Mouse (Mus musculus) liver, postnatal 0 days (tissue): ENCODE measurements around the gene Ing3. TPM values are rescaled to one million over a fixed set of nuclear protein-coding genes. Genes with fewer than 3 reads are reported as not detected.

Experiments
- ATAC-seq: fragments of 200-750 bp; cut with Nextera tagmentation; 2 replicates; pipeline ENCODE4 v1.8.0; 2017; ENCODE audit warnings: mild to moderate bottlenecking, moderate library complexity
- DNase-seq: peaks from one replicate; pipeline ENCODE4 v3.0.0-alpha.2; 2016
- H3K27ac ChIP-seq: fragments of 300-500 bp; sonication (generic); 2 replicates; pipeline ENCODE4 v1.5.1; 2014; ENCODE audit warnings: antibody characterized with exemption, moderate library complexity, mild to moderate bottlenecking, low read depth
- H3K27me3 ChIP-seq: fragments of 300-500 bp; sonication (generic); 2 replicates; pipeline ENCODE4 v1.6.1; 2014; ENCODE audit warnings: low read length, control low read depth, mixed read lengths; ENCODE audit not compliant: insufficient read depth
- H3K36me3 ChIP-seq: fragments of 300-500 bp; sonication (generic); replicated peaks from 2 replicates; pipeline ENCODE4 v1.6.1; 2014; ENCODE audit warnings: mild to moderate bottlenecking, control low read depth, low read length, moderate library complexity, mixed read lengths; ENCODE audit not compliant: insufficient read depth
- H3K4me1 ChIP-seq: fragments of 300-500 bp; sonication (generic); 2 replicates; pipeline ENCODE4 v1.6.1; 2014; ENCODE audit warnings: antibody characterized with exemption, mild to moderate bottlenecking, control low read depth; ENCODE audit not compliant: insufficient read depth
- H3K4me2 ChIP-seq: fragments of 300-500 bp; sonication (generic); 2 replicates; pipeline ENCODE4 v1.6.1; 2014; ENCODE audit warnings: low read depth, mild to moderate bottlenecking, low read length, moderate library complexity, mixed read lengths
- H3K4me3 ChIP-seq: fragments of 300-500 bp; sonication (generic); 2 replicates; pipeline ENCODE4 v1.5.1; 2014; ENCODE audit warnings: low read depth, low read length
- H3K9ac ChIP-seq: fragments of 300-500 bp; sonication (generic); replicated peaks from 2 replicates; pipeline ENCODE4 v1.6.1; 2014; ENCODE audit warnings: mild to moderate bottlenecking, moderate library complexity
- H3K9me3 ChIP-seq: fragments of 300-500 bp; sonication (generic); 2 replicates; pipeline ENCODE4 v1.6.1; 2016; ENCODE audit warnings: mild to moderate bottlenecking, control low read depth, low read length, mixed read lengths
- CTCF ChIP-seq: sonication (generic); IDR thresholded peaks from 2 replicates; pipeline ENCODE4 v1.5.1; 2016; ENCODE audit warnings: antibody characterized with exemption, low read depth
- EP300 ChIP-seq: IDR thresholded peaks from 2 replicates; pipeline ENCODE4 v1.6.1; 2016; ENCODE audit warnings: antibody characterized with exemption, low read depth, mild to moderate bottlenecking
- WGBS: fragments of 180-500 bp; shearing (Covaris S2); extraction: QIAGEN DNeasy Blood & Tissue Kit; methylation state at CpG from one replicate; pipeline ENCODE4 v1.1.7; 2014; ENCODE audit not compliant: insufficient replicate concordance; 5-methylcytosine and 5-hydroxymethylcytosine counted together
- polyA plus RNA-seq: library from polyadenylated mRNA; unstranded; fragments of >200 nt; fragmentation: Nextera tagmentation; extraction: Ambion mirVana; gene quantifications from 2 replicates; pipeline ENCODE4 v1.2.1, GENCODE M21; 2015

The Ing3 gene
- polyA plus RNA-seq, 1 experiment from 2014 or later = 15.0 TPM

GRCm38 (mm10) chr6:21999025-21999424, 49.7 kb downstream of the Ing3 start:
- Histone ChIP-seq H3K4me2 (0 out of 2 replicates have a peak overlapping the region, but pooled peaks have one; percentile 22), H3K9me3 (no peaks in the 10 kb centered on the region), H3K4me1 (peaks cover 32% of the 10 kb centered on the region), H3K27me3 (no peaks in the 10 kb centered on the region), H3K27ac (peak overlapping the region; percentile 64), H3K4me3 (no peak overlapping the region), H3K36me3 (no peaks in the 10 kb centered on the region), H3K9ac (no peak overlapping the region)
- no peak for ATAC-seq
- 29% methylated on average over 11 of the region's 11 CpGs for WGBS
- no peak for TF ChIP-seq CTCF
- TF ChIP-seq EP300 = no peak
- no peak for DNase-seq

GRCm38 (mm10) chr6:22000086-22000485, 50.7 kb downstream of the Ing3 start:
- H3K4me1 ChIP-seq = peaks cover 39% of the 10 kb centered on the region
- TF ChIP-seq EP300 (no peak), CTCF (no peak)
- no peaks in the 10 kb centered on the region for H3K9me3 ChIP-seq
- 47% methylated on average over 6 of the region's 6 CpGs for WGBS
- H3K4me3 ChIP-seq = no peak overlapping the region
- H3K27me3 ChIP-seq = no peaks in the 10 kb centered on the region
- peak; percentile 67 for ATAC-seq
- no peaks in the 10 kb centered on the region for H3K36me3 ChIP-seq
- H3K9ac ChIP-seq = no peak overlapping the region
- peak overlapping the region; percentile 85 for H3K27ac ChIP-seq
- no peak overlapping the region for H3K4me2 ChIP-seq
- DNase-seq = peak; percentile 44

- H3K9ac ChIP-seq = no peak overlapping the region
- H3K4me1 ChIP-seq = peaks cover 39% of the 10 kb centered on the region
- H3K27me3 ChIP-seq = no peaks in the 10 kb centered on the region
- H3K4me3 ChIP-seq = no peak overlapping the region
- DNase-seq (no peak), ATAC-seq (no peak)
- H3K27ac ChIP-seq = peak overlapping the region; percentile 85
- 0 out of 2 replicates have a peak overlapping the region, but pooled peaks have one; percentile 22 for H3K4me2 ChIP-seq
- WGBS = 73% methylated on average over 3 of the region's 3 CpGs
- H3K9me3 ChIP-seq = no peaks in the 10 kb centered on the region
- TF ChIP-seq EP300 (no peak), CTCF (no peak)
- no peaks in the 10 kb centered on the region for H3K36me3 ChIP-seq
Observed at GRCm38 (mm10) chr6:22000881-22001280, 51.5 kb downstream of the Ing3 start.

- H3K27ac ChIP-seq = peak overlapping the region; percentile 85
- 0 out of 2 replicates have a peak overlapping the region, but pooled peaks have one; percentile 22 for H3K4me2 ChIP-seq
- DNase-seq = peak; percentile 59
- H3K9me3 ChIP-seq = no peaks in the 10 kb centered on the region
- no peak overlapping the region for H3K4me3 ChIP-seq
- no peak overlapping the region for H3K9ac ChIP-seq
- H3K27me3 ChIP-seq = no peaks in the 10 kb centered on the region
- no peak for TF ChIP-seq CTCF
- TF ChIP-seq EP300 = peak; percentile 64
- H3K36me3 ChIP-seq = no peaks in the 10 kb centered on the region
- ATAC-seq = peak; percentile 83
- WGBS = 65% methylated on average over 5 of the region's 5 CpGs
- H3K4me1 ChIP-seq = peaks cover 39% of the 10 kb centered on the region
Observed at GRCm38 (mm10) chr6:22001284-22001916, 52.0 kb downstream of the Ing3 start.

- TF ChIP-seq CTCF (no peak), EP300 (no peak)
- no peak overlapping the region for H3K9ac ChIP-seq
- H3K27me3 ChIP-seq = no peaks in the 10 kb centered on the region
- DNase-seq = no peak
- H3K4me3 ChIP-seq = no peak overlapping the region
- no peaks in the 10 kb centered on the region for H3K36me3 ChIP-seq
- H3K4me1 ChIP-seq = peaks cover 37% of the 10 kb centered on the region
- no peak for ATAC-seq
- 62% methylated on average over 17 of the region's 17 CpGs for WGBS
- peak overlapping the region; percentile 24 for H3K4me2 ChIP-seq
- H3K9me3 ChIP-seq = no peaks in the 10 kb centered on the region
- 0 out of 2 replicates have a peak overlapping the region, but pooled peaks have one; percentile 85 for H3K27ac ChIP-seq
Observed at GRCm38 (mm10) chr6:22002521-22003199, 53.3 kb downstream of the Ing3 start.

GRCm38 (mm10) chr6:22003200-22003587, 53.8 kb downstream of the Ing3 start:
- ATAC-seq (no peak), DNase-seq (no peak)
- Histone ChIP-seq H3K4me3 (no peak overlapping the region), H3K4me2 (peak overlapping the region; percentile 24), H3K27ac (no peak overlapping the region), H3K4me1 (peaks cover 34% of the 10 kb centered on the region), H3K27me3 (no peaks in the 10 kb centered on the region), H3K9ac (no peak overlapping the region), H3K36me3 (no peaks in the 10 kb centered on the region), H3K9me3 (no peaks in the 10 kb centered on the region)
- TF ChIP-seq EP300 (no peak), CTCF (no peak)
- 43% methylated on average over 6 of the region's 6 CpGs for WGBS
